Mouse (Mus musculus) embryonic facial prominence, embryonic 11.5 days (tissue): Measurements from ENCODE around the gene Hspa8. TPM values are rescaled to one million over a fixed set of nuclear protein-coding genes. Genes with fewer than 3 reads are reported as not detected.

Experiments used
- ATAC-seq: fragments of 200-750 bp; cut with Nextera tagmentation; replicated peaks from 2 replicates; pipeline ENCODE4 v1.8.0; 2017; ENCODE audit warnings: low read depth; ENCODE audit not compliant: insufficient number of reproducible peaks, low FRiP score, low TSS enrichment
- DNase-seq: peaks from one replicate; pipeline ENCODE4 v3.0.0-alpha.2; 2015; ENCODE audit warnings: low spot score
- H3K27ac ChIP-seq: fragments of 300-500 bp; sonication (generic); replicated peaks from 2 replicates; pipeline ENCODE4 v1.5.1; 2014; ENCODE audit warnings: mild to moderate bottlenecking, low read depth, low read length, control low read depth
- H3K27me3 ChIP-seq: fragments of 300-500 bp; sonication (generic); 2 replicates; pipeline ENCODE4 v1.6.1; 2014; ENCODE audit warnings: mild to moderate bottlenecking, low read length, moderate library complexity, mixed read lengths; ENCODE audit not compliant: control insufficient read depth, insufficient read depth
- H3K36me3 ChIP-seq: fragments of 300-500 bp; sonication (generic); replicated peaks from 2 replicates; pipeline ENCODE4 v1.6.1; 2014; ENCODE audit warnings: low read depth, mild to moderate bottlenecking, low read length, moderate library complexity, mixed read lengths; ENCODE audit not compliant: control insufficient read depth, insufficient read depth
- H3K4me1 ChIP-seq: fragments of 300-500 bp; sonication (generic); 2 replicates; pipeline ENCODE4 v1.6.1; 2014; ENCODE audit warnings: low read length, mixed read lengths; ENCODE audit not compliant: control insufficient read depth, insufficient read depth
- H3K4me2 ChIP-seq: fragments of 300-500 bp; sonication (generic); 2 replicates; pipeline ENCODE4 v1.6.1; 2014; ENCODE audit warnings: low read depth, mild to moderate bottlenecking, control low read depth, low read length, moderate library complexity
- H3K4me3 ChIP-seq: fragments of 300-500 bp; sonication (generic); 2 replicates; pipeline ENCODE4 v1.5.1; 2014; ENCODE audit warnings: low read depth, low read length, control low read depth
- H3K9ac ChIP-seq: fragments of 300-500 bp; sonication (generic); replicated peaks from 2 replicates; pipeline ENCODE4 v1.6.1; 2014; ENCODE audit warnings: mild to moderate bottlenecking, control low read depth, low read length
- H3K9me3 ChIP-seq: fragments of 300-500 bp; sonication (generic); replicated peaks from 2 replicates; pipeline ENCODE4 v1.6.1; 2016; ENCODE audit warnings: mild to moderate bottlenecking, low read length, inconsistent platforms, mixed read lengths; ENCODE audit not compliant: control insufficient read depth
- WGBS: fragments of 180-500 bp; shearing (Covaris S2); extraction: QIAGEN DNeasy Blood & Tissue Kit; methylation state at CpG from one replicate; pipeline ENCODE4 v1.1.7; 2014; 5-methylcytosine and 5-hydroxymethylcytosine counted together
- polyA plus RNA-seq: library from polyadenylated mRNA; unstranded; fragments of >200 nt; fragmentation: Nextera tagmentation; extraction: Ambion mirVana; gene quantifications from 2 replicates; pipeline ENCODE4 v1.2.1, GENCODE M21; 2014

The Hspa8 gene
- polyA plus RNA-seq, 1 experiment from 2014 or later = 4,203 TPM

DNA sequence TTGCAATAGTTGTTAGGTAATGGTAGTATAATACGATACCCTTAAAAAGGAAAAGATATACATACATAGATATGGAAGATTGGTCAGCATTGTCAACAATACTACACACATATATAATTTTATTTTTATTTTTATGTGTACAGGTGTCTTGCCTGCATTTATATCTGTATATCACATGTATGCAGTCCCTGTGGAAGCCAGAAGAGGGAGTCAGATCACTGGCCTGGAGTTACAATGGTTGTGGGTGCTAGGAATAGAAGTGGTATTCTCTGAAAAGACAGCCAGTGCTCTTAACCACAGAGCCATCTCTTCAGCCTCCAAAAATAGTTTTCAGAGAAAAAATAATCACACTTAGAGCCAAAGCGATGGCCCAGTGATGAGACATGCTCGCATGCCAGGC, 35.9 kb downstream of the Hspa8 start:
- Histone ChIP-seq H3K4me3 (no peak overlapping the region), H3K9ac (no peak overlapping the region), H3K27me3 (no peaks in the 10 kb centered on the region), H3K27ac (no peak overlapping the region), H3K4me1 (no peaks in the 10 kb centered on the region), H3K4me2 (no peak overlapping the region), H3K9me3 (no peaks in the 10 kb centered on the region), H3K36me3 (no peaks in the 10 kb centered on the region)
- no peak for ATAC-seq
- no peak for DNase-seq
- 79% methylated on average over 3 of the region's 3 CpGs for WGBS

DNA sequence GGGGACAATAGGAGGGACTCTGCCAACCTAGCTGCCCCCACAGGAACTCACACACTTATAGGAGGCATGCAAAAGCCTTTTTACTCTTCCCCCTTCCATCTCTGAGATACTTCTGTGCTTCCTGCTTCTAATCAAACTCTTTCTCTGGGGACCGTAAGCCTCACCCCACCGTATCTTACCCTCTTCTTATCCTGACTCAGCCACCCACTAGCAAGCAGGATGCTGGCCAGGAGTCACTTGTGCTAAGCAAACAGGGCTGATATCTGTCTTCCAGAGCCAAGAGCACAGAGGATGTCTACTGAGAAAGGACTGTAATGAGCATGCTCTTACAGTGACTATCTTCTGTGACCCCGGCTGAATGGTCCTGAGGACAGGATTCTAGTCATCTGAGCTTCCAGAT, 38.9 kb downstream of the Hspa8 start:
- 83% methylated on average over 3 of the region's 3 CpGs for WGBS
- Histone ChIP-seq H3K9me3 (no peaks in the 10 kb centered on the region), H3K4me2 (no peak overlapping the region), H3K9ac (no peak overlapping the region), H3K36me3 (no peaks in the 10 kb centered on the region), H3K4me1 (no peaks in the 10 kb centered on the region), H3K4me3 (no peak overlapping the region), H3K27me3 (no peaks in the 10 kb centered on the region), H3K27ac (no peak overlapping the region)
- ATAC-seq = no peak
- no peak for DNase-seq

DNA sequence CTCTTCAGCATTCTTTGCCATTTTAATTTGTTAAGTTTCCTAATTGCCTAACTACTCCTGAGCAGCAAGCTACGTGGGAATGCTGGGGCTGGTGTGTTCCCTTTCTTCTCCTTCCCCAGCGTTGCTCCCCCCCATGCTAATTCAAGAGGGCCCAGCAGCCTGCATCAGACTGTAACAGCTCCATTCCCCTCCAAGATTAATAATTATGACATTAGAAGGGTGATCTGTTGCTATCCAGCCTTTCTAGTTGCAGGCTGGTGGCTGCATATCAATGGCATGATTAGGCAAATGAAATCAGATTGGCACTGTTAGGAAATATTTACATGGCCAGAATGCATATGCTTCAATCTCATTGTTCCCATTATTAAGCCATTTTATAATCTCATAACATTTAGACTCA, 50.7 kb downstream of the Hspa8 start:
- Histone ChIP-seq H3K4me3 (no peak overlapping the region), H3K4me2 (no peak overlapping the region), H3K27ac (no peak overlapping the region), H3K27me3 (no peaks in the 10 kb centered on the region), H3K9me3 (no peaks in the 10 kb centered on the region), H3K4me1 (no peaks in the 10 kb centered on the region), H3K36me3 (no peaks in the 10 kb centered on the region), H3K9ac (no peak overlapping the region)
- ATAC-seq = no peak
- no peak for DNase-seq
- WGBS = 53% methylated on average over 2 of the region's 2 CpGs

DNA sequence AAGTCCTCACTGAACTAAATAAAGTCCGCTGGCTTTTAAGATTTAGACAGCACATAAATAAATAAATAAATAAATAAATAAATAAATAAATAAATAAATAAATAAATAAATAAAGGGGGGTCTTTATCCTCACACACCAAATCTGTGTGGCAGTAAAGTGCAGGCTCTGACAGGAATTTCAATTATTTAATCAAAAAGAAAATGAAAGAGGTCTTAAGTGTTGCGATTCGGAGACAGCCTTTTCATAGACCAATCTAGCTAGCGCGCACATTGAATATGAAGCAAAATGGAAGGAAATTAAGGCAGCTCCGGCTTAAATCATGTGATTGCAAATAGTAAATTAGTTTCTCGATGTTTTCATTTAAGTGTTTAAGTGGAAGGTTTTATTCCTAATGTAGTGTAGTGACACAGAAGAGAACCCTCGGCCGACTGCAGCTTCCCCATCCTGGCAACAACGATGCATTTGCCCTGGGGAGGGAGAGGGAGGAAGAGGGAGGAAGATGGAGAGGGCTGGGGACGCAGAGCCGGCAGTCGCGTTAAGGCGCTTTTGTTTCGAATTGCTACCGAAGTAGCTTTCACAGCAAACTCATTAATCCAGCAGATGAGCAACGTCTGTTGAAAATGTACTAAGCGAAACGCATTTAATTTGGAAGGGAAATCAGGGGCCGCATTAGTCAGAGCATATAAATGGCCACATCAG, 57.8 kb downstream of the Hspa8 start:
- Histone ChIP-seq H3K4me3 (peak overlapping the region; percentile 25), H3K27me3 (0 out of 2 replicates have a peak, but pooled peaks cover 5% of the 10 kb centered on the region), H3K27ac (no peak overlapping the region), H3K9ac (no peak overlapping the region), H3K36me3 (no peaks in the 10 kb centered on the region), H3K9me3 (no peaks in the 10 kb centered on the region), H3K4me2 (peak overlapping the region; percentile 50), H3K4me1 (no peaks in the 10 kb centered on the region)
- 7% methylated on average over 21 of the region's 21 CpGs for WGBS
- ATAC-seq (no peak), DNase-seq (peak; percentile 45)

DNA sequence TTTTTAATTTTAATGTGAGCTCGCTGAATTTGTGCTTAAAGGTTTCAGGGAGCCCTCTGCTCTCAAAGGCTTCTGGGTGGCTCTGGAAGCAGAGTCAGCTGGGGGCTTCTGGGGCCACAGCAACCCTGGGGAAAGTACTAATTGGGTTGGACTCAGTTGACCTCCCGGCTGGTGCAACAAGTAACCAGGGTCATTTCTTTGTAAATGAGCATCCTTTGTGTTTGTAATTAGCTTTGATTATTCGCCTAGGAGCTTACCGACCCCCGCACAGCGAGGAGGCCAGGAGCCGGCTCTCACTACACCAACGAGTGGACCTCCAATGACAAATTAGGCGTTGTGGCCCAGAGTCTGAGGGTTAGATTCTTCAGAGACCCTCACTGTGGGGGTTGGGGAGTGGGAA, 58.4 kb downstream of the Hspa8 start:
- no peak overlapping the region for H3K27ac ChIP-seq
- peak overlapping the region; percentile 25 for H3K4me3 ChIP-seq
- DNase-seq = no peak
- H3K27me3 ChIP-seq = 0 out of 2 replicates have a peak, but pooled peaks cover 5% of the 10 kb centered on the region
- no peaks in the 10 kb centered on the region for H3K36me3 ChIP-seq
- peak overlapping the region; percentile 50 for H3K4me2 ChIP-seq
- WGBS = under 1% methylated on average over 9 of the region's 9 CpGs
- ATAC-seq = no peak
- no peaks in the 10 kb centered on the region for H3K9me3 ChIP-seq
- no peaks in the 10 kb centered on the region for H3K4me1 ChIP-seq
- no peak overlapping the region for H3K9ac ChIP-seq

Other genes with a start within 250 kb of the Hspa8 start
- not detected in 2 replicates for gene Gm21915, start 130.4 kb upstream of the Hspa8 start, polyA plus RNA-seq
- 59.8 and 72.3 TPM in 2 replicates for gene Clmp, start 115.0 kb upstream of the Hspa8 start, polyA plus RNA-seq
- gene Bsx, start 73.1 kb downstream of the Hspa8 start, polyA plus RNA-seq = 0.07 and 0.14 TPM in 2 replicates
- 0.38 and 0.45 TPM in 2 replicates for gene Jhy, start 163.1 kb downstream of the Hspa8 start, polyA plus RNA-seq
- gene Crtam, start 203.6 kb downstream of the Hspa8 start, polyA plus RNA-seq = 0.32 TPM in 1 of 2 replicates, not detected in the other